Mouse (Mus musculus): ENCODE measurements around the gene Tenm3. TPM values are rescaled to one million over a fixed set of nuclear protein-coding genes. Genes with fewer than 3 reads are reported as not detected.

Gene Tenm3
- total RNA-seq, 2 experiments from 2014 or later = 3.1 to 3.2 TPM

DNA sequence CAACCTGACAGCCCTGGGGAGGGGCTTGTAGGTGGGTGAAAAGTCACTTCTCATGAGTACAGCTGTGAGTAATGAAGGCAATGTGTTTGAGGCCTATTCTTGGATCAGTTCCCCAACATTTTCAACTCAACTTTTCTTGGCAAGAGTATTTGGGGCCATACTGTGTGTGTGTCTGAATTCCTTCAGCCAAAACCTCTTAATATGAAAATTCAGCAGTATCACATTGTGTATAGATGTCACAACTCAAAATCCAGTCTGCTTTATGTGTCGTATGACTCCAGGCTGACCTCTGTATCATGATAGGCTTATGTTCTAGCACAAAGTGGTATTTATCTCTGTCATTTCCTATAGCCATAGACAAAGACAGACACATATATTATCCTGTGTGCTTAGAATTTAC lies 270.8 kb downstream of the Tenm3 start:
- no peak for DNase-seq

- no peak for DNase-seq
Observed at GRCm38 (mm10) chr8:48572345-48572744, 271.4 kb downstream of the Tenm3 start.

DNA sequence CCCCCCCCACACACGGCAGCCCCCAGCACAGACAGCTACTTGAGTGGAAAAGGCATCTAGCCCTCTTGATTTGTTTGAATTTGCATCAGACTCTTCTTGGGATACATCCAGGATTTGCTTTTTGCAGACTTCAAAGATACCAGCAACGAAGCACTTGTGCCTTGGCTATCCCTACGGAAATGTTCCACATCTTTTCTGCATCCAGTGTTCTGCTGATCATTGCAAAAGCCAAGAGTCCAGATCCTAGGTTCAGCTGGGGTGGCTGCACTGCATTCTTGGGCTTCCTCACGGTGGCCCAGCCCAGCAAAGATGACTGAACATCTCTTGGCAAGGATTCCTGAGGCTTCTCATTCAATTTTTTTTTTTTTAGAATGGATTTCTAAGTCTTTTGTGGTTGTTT lies 275.1 kb downstream of the Tenm3 start:
- DNase-seq = peak in 1 of 2 experiments; percentile 3

- DNase-seq = no peak
Observed at GRCm38 (mm10) chr8:48567929-48568607, 275.7 kb downstream of the Tenm3 start.

GRCm38 (mm10) chr8:48560227-48560626 lies 283.5 kb downstream of the Tenm3 start:
- DNase-seq = no peak

- DNase-seq = peak; percentile 14 to 40
Observed at GRCm38 (mm10) chr8:48555546-48556141, 288.1 kb downstream of the Tenm3 start.

DNA sequence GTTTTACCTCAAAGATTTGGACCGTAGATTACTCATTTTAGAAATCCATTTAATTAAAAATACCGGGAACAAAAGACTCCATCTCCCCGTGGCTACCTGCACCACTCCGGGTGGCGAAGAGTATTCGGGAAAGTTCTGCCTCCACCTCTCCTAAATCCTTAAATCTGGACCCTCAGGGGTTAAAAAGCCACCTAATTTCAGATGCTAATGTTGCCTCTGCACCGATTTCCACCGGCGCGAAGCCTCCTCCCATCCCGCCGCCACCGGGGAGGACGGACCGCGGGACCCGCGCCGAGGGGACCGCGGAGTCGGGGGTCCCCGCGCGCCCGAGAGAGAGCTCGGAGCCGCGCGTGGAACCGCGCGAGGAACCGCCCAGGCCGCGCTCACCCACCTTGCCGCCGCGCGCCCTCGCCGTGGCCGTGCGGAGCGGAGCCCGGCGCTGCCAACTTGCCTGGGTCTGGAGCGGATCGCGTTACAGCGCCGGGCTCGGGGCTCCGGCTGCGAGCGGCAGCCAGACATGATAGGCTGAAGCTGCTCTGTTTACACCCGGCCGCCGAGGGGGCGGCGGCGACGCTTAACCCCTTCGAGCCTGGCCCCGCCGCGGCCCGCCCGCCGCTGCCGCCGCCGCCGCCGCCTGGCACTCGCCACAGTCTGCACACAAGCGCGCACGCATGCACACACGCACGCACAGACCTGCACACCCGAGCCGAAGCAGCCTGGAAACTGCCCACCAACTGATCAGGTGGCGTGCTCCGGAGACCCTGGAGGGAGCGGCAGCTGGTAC lies 288.8 kb downstream of the Tenm3 start:
- DNase-seq = peak; percentile 55 to 68

GRCm38 (mm10) chr8:48553791-48554288 lies 289.9 kb downstream of the Tenm3 start:
- peak in 1 of 2 experiments; percentile 16 for DNase-seq

GRCm38 (mm10) chr8:48552306-48552705 lies 291.4 kb downstream of the Tenm3 start:
- DNase-seq = no peak

DNA sequence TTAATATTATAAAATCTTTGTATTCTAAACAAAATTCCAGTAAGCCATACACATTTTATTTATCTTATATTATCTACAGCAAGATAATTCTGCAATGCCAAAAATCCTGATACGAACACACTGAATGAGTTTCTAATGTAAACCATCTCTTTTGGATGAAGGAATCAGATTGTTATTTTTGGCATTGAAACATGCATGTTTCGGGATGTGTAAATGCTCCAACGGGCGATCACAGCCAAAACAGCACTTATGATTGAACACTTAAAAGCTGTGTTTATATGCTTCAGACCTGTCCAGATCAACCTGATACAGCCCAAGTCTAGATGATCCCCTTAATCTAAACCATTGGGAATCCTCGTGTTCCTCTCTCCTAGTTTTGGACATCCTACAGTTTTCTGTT lies 292.4 kb downstream of the Tenm3 start:
- no peak for DNase-seq

GRCm38 (mm10) chr8:48548908-48549307 lies 294.8 kb downstream of the Tenm3 start:
- no peak for DNase-seq

DNA sequence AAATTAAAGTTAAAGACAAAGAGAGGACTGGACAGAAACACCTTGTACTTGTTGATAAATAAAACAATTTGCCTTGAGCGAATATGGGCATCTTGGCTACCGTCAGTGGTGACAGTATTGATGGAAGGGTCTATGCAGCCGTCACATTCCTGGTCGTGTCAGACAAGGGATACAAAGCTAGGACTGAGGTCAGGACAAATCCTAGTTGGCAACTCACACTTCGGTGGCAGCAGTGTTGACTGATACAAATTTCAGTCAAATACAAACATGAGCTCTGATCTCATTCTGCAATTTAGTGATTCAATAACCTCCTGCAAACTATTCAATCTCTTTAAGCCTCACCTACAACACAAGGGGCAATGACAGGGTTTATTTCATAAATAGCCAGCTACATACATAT lies 298.1 kb downstream of the Tenm3 start:
- no peak for DNase-seq

DNA sequence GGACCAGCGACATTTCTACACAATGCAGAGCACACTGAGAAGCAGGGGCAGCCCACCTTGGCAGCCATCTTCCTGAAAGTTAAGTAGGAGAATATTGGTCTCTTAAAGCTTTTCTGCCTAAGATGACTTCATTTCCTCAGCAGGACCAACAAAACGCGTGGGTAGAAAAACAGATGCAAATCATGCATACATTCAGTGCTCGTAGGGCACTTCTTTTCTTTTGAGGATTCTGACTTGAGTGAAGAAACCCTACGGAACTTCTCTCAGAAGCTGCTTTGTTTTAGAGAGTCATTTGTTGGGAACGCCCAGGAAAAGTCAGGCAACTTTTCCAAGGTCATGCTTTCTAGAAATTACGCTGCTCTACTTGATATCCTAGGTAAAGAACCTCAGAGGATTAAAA lies 298.9 kb downstream of the Tenm3 start:
- DNase-seq = no peak

GRCm38 (mm10) chr8:48542141-48542540 lies 301.6 kb downstream of the Tenm3 start:
- DNase-seq = no peak

- DNase-seq = no peak
Observed at GRCm38 (mm10) chr8:48540894-48541293, 302.9 kb downstream of the Tenm3 start.

GRCm38 (mm10) chr8:48535833-48536232 lies 307.9 kb downstream of the Tenm3 start:
- DNase-seq = no peak

- DNase-seq = no peak
Observed at GRCm38 (mm10) chr8:48531795-48532194, 312.0 kb downstream of the Tenm3 start.

DNA sequence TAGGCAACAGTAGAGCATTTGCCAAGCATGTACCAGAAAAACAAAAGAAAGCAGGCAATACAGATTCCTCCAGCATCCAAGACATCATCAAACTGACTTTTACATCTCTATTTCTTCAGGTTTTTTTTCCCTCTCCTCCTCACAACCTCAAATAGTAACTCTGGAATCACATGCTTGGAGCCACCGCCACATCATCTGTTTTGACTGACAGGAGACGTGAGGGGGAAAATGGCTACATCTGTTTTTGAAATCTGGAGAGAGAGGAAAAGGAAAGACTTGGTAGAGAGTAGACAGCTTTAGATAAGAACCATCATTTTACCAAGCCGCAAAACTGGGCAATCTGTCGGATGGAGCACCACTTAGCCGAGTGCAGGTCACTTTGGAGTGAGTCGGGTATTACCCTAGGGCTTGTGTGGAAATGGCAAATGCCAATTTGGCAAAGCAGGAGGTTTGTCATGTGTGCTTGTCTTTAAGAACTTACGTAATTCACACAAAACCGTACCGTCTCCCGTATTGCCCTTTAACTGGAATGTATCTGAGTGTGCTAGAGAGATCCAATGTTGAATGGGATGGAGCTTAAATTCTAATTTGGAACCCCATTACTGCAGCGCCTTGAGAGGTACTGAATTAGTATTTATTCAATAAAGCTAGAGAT lies 312.7 kb downstream of the Tenm3 start:
- no peak for DNase-seq

DNA sequence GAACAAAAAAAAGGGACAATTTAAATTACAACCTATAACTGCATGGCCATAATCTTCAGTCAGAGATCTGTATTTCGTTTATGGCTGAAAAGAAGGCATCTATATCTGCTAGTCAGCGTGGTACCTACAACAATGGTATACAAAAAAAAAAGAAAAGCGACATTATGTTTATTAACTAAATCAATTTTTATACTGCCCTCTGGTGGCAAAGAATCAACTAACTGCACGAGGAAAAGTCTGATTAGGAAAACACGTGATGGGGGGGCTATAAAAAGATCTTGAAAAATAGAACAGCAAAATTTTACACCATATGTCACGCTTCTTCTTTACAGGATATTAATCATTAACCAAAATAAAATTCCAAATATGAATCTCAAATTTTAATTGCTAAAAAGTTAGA lies 316.3 kb downstream of the Tenm3 start:
- peak in 1 of 2 experiments; percentile 62 for DNase-seq

DNA sequence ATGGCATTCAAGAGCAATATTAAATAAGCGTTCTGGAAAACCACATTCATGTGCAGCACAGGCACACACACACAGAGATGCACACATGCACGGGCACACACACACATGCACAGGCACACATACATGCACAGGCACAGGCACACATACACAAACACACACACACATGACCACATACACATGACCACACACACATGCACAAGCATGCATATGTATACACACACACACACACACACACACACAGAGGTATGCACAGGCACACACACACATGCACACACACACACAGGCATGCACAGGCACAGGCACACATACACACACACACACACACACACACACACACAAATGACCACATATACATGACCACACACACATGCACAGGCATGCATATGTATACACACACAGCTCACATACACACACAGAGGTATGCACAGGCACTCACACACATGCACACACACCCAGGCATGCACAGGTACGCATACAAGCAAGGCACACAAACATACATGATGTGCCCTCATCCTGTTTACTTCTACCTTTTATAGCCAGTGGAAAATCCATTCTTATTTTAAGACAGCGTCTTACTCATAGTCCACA lies 321.1 kb downstream of the Tenm3 start:
- DNase-seq = no peak

DNA sequence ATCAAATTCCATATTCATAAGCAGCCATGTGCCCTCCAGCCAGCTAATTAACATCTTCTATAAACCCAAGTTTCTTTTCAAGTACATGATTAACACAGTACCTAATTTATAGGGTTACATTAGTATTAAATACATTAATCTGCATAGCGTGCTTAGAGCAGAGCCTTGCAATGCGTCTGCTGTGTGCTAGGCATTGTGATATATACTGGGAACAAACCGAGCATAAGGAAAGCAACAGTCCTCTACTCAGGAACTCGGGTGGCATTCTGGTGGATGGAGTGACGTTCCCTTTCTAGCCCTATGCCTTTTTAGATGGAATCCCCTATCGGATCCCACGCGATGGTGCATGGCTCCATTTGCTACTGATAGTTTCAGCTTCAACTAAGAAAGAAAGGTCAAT lies 321.7 kb downstream of the Tenm3 start:
- no peak for DNase-seq

GRCm38 (mm10) chr8:48517431-48517830 lies 326.3 kb downstream of the Tenm3 start:
- no peak for DNase-seq

Data from heart, adult 18-20 months (tissue).